Mouse (Mus musculus) cortical plate, adult 2 months (tissue): ENCODE results near the gene Etl4.

ENCODE experiments used
- CTCF ChIP-seq: fragments of 200-500 bp; IDR thresholded peaks from 2 replicates; pipeline ENCODE4 v1.5.1; 2011; ENCODE audit warnings: mild to moderate bottlenecking, control low read depth, low read length; ENCODE audit not compliant: insufficient read depth; ENCODE audit errors: extremely low read depth
- POLR2A ChIP-seq: fragments of 200-500 bp; IDR thresholded peaks from 2 replicates; pipeline ENCODE4 v1.6.1; 2011; ENCODE audit warnings: mild to moderate bottlenecking, low read length, control low read depth; ENCODE audit not compliant: insufficient read depth; ENCODE audit errors: extremely low read depth

GRCm38 (mm10) chr2:20747723-20748122, 838.1 kb downstream of the Etl4 start:
- no peak for TF ChIP-seq POLR2A
- TF ChIP-seq CTCF, result no peak
